Mouse (Mus musculus) spleen, adult 12 weeks (tissue): ENCODE results near the gene Lgi4.

Experiments
- DNase-seq: peaks from one replicate; pipeline ENCODE4 v3.0.0; 2022; ENCODE audit warnings: low spot score

Gene Lgi4

DNA sequence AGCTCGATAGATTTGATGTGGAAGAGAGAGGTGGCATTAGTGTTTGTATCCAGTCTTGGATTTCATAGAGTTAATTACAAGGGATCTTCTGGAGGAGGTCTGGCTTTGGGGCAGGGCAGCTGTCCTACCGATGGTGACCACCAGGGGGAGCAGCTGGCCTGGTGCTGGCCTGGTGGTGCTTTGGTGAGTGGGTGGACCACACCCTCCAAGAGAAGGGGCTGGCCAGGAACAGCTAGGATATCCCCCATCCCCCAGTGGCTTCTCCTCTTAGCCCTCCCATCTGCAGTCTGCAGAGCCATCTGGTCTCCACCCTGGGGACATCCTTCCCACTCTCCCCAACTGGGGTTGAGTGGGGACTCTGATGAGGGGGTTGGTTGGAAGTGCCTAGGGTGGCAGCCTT lies at the start of gene Lgi4:
Gene Lgi4 (plus strand): TSS at position 235 of the 400 bp plus-strand sequence.
- peak; percentile 42 for DNase-seq

DNA sequence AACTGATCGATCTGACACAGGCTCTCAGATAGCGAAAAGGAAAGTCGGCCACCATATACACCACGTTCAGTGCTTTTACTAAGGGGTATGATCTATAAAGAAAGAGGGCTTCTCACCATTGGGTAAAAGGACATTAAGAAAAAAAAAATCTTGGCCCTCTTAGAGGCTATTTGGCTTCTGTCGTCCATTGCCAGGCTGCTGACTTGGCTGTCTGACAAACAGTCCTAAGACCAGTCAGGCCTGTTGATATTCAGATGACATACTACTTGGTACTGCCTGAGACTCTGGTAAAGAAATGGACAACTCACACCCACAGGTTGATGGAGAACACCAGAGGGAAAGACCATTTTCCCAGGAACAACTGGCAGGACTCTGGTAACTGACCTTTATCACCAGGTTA lies 46.2 kb upstream of the Lgi4 start:
- DNase-seq: no peak

DNA sequence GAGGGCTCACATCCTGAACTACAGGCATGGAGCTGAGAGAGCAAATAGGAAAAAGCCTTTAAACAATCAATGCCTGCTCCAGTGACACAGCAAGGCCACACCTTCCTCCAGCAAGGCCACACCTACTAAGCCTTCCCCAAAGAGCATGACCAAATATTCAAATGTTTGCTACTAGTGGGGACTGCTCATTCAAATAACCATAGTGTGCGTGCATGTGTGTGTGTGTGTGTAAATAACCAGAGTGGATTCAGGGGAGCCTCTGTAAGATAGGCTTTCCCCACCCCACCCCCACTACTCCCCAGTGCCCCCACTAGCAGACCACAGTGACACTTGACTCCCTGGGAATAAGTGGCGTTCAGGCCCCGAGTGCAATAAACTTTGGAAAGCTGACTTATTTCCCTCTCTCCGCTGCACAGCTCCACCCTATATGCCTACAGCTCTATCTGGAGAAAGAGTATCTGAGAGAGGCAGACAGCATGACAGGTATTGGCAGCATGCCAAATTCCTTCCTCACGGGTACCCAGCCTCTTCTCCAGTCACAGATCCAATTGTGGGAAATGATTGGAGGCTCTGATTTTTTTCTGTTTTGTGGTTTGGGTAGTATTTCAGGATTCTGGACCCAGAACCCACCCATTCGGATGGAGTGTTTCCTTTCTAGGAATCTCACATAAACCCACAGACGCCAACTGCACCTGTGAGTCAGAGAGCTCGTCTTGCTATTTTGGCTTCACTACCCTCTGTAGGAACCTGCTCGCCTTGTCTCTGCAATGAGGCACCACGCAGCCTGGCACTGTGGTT lies 41.8 kb upstream of the Lgi4 start:
- DNase-seq: no peak

DNA sequence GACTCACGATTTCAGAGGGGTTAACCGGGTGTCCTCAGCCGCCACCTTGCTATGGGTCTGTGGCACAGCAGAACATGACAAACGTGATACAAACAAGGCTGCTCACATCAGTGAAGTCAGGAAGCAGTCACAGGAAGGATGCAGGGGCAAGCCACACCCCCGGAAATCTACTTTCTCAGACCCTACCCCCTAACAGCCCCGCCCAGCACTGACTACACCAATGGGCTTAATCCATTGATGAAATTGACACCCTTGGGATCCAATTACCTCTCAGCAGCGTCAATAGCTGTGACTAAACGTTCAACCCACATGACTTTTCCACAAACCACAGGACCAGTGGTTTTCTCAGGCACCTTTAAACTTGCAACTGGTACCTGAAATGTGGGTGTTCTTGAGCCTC lies 30.5 kb upstream of the Lgi4 start:
- DNase-seq: no peak

DNA sequence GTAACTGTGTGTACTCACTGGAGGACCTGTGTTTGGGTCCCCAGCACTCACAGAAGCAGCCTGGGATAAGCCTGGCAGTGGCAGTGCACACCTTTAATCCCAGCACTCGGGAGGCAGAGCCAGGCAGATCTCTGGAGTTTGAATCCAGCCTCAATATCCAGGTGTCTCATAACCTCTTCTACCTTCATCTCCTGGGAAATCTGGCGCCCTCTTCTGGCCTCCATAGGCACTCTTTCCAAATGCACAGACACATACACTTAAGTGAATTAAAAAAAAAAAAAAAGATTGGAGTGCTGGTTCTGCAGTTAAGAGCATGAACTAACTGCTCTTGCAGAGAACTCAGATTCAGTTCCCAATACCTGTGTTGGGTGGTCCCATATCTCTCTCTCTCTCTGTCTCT lies 28.4 kb upstream of the Lgi4 start:
- DNase-seq: no peak

DNA sequence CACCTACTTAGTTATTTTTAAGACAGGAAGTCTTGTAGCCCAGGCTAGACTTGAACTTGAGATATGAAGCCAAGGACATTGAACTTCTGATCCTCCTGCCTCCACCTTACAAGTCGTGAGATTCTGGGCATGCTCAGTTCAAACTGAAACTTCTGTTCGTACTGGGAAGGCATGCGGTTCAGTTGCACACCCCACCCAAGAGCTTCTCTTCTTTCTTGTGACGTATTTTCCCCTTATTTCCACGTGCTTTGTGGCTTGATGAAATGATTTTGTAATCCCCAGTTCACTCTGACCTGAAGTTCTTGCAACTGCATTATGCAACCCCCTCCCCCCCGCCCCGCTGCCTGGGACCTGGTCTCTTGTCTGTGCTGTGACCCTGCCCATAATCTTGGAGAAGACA lies 27.4 kb upstream of the Lgi4 start:
- no peak for DNase-seq

DNA sequence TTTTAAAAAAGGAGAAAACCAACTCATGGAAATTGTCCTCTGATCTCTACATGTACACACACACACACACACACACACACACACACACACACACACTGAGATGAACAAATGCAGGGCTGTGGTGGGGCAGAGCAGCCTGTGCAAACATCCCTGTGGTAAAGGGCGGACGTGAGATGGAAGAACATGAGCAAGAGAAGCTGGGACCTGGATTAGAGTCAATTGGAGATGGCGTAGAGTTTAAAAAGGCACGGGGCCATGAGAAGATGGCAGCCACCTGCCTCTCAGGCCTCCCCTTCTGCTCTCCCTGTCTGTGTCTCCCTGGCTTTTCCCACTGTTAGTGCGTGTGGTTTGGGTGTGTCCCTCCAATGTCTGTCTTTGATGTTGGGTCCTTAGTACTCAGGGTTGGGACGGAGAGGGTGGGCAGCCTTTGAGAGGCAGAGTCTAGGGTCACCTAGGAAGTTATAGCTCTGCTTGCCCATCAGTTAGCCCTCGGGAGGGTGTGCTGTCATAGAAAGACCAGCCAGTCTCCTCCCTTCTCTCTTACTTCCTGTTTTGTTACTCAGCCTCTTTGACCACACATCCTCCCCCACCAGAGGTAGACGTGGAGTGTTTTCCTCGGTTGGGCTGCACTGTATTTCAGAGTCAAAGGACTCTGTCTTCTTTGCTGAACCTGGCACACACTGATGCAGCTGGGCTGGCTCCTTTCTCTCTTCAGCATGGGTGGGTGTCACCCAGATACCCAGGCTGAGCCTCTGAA lies 25.6 kb upstream of the Lgi4 start:
- peak; percentile 23 for DNase-seq

DNA sequence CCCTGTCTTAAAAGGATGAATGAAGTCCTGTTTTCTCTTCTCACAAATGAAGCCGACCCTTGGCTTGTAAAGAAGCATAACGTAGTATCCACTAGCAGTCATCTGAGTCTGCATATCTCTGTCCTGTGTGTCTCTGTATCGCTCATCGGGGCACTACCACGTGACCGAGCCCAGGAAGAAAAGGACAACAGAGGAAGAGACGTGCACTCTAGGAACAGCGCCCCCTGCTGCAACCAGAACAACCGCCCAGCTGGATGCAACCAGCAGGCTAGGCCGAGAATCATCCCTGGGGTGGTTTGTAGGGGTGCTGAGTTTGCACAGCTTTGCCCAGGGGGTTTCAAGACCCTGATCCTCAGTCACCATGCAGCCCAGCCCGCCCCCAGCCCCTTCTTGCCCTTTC lies 24.4 kb upstream of the Lgi4 start:
- no peak for DNase-seq

DNA sequence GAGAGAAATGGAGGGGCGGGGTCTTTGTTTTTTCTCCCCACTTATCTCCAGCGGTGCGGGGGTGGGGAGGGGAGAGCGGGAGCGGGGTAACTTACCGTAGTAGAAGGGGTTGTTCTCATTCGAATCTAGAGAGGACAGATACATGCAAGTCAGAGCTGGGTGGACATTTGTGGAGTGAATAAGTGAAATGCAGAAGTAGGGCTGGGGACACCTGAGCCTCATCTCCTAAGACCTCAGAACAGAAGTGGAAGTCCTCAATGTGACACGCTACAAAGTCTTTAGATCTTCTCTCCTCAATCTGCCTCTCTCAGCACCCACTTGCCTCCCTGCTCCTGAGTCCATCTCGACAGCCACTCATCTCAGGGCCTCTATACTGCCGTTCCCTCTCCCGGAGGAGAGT lies 23.9 kb upstream of the Lgi4 start:
- DNase-seq: no peak

DNA sequence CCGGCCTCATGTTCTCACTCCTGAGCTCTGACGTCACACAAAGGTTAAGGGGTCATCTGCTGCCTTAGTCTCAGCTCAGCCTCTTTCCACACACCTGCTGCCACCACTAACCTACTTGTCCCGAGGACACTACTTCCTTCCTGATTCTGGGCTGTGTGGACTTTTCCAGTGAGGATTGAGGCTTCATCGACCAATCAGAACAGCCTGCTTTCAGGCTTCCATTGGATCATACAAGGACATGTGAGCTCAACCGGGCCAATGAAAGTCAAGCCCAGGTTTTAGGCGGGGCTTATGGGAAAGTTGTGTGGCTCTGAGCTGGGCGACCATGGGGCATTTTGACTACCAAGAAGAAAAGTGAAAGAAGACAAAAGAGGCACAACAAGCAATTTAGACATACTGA lies 22.2 kb upstream of the Lgi4 start:
- DNase-seq: no peak

DNA sequence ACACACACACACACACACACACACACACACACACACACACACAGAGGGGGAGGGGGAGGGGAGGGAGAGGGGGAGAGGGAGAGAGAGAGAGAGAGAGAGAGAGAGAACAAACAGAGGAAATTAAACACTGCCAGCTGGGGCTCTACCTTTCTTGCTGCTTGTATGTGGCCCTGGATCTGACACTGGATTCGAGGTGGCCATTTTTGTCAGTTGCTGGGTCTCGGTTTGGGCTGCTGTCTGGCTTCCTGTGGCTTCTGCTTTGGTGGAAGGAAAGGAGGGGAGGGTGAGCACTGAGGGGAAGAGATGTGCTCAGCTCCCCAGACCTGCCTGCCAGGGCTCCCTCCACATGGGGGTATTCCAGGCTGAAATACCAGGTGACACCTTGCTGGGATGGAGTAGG lies 21.5 kb upstream of the Lgi4 start:
- no peak for DNase-seq

DNA sequence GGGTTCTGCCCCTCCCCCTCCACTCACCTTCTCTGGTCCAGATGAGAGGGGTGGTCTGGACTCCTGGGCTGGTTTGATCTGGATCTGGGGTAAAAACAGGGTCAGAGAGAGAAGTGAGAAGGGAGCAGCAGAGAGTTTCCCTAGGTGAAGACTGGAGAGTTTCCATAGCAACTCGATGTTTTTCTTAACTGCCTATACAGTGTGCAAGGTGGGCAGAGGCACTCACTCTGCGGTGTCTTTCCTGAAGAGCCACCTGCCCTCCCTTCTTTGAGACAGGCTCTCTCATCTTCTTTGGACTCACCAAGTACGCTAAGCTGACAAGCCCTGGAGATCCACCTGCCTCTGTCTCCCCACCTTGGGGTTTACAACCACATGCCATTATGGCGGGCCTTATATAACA lies 20.1 kb upstream of the Lgi4 start:
- no peak for DNase-seq

DNA sequence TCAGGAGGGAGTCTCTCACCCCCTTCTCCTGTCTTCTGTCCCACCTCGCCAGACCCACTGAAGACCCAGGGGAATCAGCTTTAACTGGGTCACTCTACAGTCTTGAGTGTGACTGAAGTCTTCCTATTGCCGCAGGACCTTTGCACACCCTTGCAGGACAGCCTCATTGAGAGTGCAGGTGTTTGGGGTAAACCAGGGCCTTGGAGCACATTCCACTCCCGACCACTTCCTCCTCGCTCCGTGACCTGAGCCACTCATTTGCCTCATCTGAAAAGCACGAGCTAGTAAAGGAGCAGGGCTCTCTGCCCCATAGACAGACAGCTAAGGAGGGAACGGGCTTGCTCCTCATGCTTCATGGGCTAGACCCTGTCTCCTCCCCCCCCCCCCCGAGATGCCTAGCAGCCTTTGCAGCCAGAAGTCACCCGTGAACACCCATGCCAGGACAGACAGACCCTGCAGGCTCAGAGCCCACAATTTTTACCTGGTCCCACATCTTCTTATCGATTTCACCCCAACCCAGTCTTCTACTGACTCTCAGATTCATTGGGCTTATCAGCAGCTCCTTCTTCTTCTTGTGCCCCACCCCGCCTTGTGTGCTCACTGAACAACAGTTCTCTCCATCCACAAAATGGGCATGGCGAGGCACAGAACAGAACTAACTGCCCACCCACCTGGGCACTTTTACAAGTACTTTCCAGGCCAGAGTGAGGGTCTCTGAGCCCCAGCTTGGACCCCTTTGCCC lies 18.7 kb upstream of the Lgi4 start:
- no peak for DNase-seq

DNA sequence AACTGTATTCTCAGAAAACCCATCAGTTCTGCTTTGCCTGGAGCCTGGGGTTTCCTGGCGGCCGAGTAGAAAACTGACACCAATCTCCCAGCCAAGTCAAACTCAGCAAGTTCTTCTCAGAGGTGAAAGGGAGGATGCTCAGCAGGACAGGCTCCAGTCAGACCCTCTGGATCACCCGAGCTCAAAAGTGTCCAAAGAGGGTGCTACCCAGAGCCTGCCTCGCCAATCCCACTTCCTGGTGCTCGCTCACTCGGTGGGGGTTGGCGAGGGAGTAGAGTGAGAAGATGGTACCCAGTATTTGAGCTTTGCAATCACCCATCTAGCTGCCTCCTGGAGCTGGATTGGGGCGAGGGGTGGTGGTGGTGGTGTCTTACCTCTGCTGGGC lies 18.1 kb upstream of the Lgi4 start:
- no peak for DNase-seq

DNA sequence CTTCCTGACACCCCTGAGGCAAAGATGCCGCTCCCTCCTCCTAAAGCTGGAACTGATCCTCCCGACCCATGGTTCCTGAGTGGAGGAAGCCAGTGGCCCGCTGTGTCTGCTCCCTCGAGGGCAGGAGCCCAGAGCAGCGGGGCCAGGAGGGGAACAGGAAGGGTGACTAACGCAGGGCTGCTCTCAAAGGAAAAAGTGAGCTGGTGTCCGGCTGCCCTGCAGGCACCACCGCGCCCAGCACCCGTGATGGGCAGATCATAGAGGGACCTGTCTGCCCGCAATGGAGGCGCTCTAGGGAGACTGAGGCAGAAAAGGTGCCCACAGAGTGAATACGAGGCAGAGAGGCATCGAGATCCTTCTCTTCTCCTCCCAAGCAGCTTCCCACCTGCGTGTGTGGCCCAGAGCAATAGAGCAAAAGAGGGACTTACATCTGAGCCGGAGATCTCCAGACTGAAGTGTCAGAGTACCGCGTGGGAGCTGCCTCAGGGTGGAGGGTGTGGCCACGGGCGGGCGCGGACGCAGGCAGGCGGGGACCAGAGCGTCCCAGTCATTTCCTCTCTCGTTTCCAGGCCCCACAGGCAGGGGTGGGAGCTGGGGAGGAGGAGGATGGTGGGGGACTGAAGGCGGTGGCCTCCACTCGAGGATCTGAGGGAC lies 17.4 kb upstream of the Lgi4 start:
- peak; percentile 40 for DNase-seq

DNA sequence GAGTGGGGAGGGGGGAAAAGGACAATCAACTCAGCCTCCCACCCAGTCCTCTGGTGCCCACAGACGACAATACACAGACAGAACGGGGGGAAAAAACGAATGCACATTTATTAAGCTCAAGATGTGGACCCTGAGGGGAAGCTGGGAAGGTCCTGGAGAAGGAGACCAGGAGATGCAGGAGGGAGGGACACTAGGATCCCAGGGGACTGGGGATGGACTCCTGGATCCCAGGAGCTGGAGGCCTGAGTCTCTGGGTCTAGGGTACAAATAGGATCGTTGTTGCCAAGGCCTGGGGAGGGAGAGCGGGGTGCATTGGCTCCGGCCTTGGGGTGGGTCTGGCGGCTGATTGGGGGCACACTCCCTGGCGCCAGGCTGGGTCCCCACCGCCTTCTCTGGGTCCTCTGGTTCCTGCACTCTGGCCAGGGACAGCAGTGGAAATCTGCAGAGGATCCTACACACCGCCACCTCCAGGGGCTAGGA lies 16.7 kb upstream of the Lgi4 start, which contains the start of gene Fxyd5:
Gene Fxyd5 (minus strand): TSS at position 51 of the 480 bp plus-strand sequence.
- no peak for DNase-seq

DNA sequence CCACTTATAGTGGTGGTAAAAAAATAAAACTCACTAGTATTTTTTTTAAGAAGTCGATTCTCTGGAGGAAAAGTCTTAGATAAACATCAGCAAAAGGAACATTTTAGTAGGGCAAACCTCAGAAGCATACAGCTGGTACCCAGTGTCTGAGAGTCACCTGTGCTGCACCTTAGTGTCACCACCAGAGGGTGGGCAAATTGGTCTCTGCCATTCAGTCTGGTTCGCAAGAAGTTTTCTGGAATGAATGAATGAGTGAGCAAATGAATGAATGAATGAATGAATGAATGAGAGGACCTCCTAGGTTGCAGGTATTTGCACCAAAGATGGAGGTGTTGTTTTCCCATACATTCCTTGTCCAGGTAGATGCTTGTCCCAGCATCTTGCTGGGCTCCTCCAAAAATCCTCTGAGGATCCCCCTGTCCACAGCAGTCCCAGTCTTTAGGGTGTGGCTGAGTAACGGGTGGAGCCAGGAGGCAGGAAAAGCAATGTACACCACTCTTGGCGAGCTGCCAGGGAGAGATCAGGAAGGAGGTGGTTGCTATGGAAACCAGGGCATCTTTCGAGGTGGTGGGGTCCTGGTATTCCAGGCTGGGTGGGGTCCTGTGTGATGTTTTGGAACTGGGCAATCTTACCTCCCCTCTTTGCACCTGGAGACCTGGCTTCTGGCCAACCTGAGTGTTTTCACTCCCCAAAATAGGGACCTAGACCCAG lies 9.9 kb upstream of the Lgi4 start:
- DNase-seq: no peak

DNA sequence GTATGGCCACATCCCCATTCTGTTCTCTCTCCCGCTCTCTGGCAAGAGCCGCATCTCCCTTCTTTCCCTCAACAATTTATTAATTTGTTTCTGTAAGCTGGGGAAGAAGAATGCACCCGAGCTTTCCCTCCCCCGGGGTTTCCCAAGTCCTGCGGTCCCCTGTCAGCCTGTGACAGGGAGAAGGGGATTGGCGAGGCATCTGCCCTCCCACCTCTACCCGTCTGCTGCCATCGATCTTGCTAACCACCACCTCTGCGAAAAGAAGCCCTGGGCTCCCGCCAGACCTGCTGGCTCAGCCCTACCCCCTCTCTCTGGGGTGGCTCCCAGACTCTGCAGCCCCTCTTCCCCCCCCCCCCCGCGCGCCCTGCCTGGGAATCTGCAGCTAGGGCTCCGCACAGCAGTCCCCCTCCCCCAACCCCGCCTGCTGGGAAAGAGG lies 9.3 kb upstream of the Lgi4 start:
- DNase-seq: no peak

DNA sequence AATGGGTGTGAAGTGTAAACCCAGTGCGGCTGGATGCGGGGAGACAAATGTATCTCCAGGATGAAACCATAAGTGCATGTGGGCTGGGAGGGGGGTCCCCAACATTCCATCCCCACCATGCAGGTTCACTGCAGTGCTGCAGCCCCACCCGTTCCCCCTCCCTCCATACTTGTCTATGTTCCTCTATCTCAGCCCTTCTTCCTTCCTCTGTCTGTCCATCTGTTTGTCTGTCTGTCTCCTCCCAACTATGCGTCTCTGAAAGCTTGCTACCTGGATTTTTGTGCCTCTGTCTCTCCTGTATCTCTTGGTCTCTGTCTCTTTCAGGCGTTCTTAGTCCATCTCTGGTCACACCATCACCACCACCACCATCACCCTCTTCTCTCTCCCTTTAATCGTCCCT lies 8.7 kb upstream of the Lgi4 start:
- no peak for DNase-seq

DNA sequence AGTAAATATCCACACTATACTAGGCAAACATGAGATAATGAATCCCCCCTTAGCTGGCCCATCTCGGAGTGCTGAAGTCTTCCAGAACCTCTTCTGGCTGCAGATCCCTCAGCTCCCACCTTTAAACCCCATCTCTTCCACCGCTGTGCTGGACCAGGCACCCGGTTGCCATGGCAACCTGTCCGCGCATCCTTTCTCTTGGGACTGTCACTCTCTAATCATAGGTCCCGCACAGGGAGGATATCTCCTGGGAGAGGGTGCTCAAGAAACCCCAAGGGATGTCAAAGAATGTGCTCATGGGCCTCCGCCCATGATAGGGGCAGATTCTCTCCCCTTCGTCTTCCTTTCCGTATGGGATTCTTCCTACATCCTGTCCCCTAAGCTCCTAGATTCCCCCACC lies 8.2 kb upstream of the Lgi4 start:
- no peak for DNase-seq

DNA sequence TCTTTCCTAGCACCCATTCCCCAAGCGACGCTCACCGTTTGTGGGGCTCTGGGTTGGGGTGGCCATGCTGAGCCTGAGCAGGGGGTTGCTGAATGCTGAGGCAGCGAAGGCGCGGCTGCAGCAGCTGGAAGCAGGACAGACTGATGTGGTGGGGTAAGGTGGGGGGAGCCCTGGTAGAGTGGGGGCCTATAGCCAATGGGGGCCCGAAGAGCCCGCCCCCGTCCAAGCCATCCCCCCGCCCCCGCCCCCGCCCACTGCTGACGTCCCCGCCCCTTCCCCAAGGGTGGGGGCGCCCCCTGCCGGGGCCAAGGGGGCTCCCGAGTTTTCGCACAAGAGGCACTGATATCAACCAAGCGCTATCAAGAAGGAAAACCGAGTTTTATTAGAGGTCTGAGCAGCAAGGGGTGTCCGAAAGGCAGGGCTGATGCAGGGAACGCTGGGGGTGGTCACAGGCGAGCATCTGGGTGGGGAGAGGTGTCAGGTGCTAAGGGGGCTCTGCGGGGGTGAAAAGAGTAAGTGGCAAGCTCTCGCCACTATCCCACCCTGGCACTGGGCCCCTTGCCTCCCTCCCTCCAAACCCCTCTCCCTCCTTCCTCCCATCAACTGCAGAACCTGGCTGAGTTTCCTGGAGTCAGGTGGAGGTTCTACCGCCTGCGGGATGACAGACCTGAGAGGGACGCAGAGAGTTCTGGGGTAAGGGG lies 7.7 kb upstream of the Lgi4 start, which contains the start of gene Fxyd7:
Gene Fxyd7 (minus strand): TSS at position 147 of the 701 bp plus-strand sequence.
- no peak for DNase-seq
